Mouse (Mus musculus): ENCODE data around the gene Gper1. TPM values are rescaled to one million over a fixed set of nuclear protein-coding genes. Genes with fewer than 3 reads are reported as not detected.
A peak's percentile ranks its signal among the peaks of the same experiment; 100 is the strongest.
"Not testable (repeated sequence)": the region's sequence is repeated elsewhere in the genome, so short reads cannot be mapped to it uniquely, and the experiment has no call there.

Gper1 gene
- total and polyA plus RNA-seq, 2 experiments from 2014 or later, result 6.8 to 9.1 TPM

GRCm38 (mm10) chr5:139386047-139386446 is 36.9 kb upstream of the Gper1 start:
- TF ChIP-seq CTCF (IDR thresholded peaks at IDR 0.05; ENCODE audit: low read depth), result no peak
- H3K9ac ChIP-seq, result no peak overlapping the region
- 94% methylated on average over 5 of the region's 5 CpGs for WGBS
- 0 out of 2 replicates have a peak, but pooled peaks cover 4% of the 10 kb centered on the region for H3K4me1 ChIP-seq (ENCODE audit: insufficient read depth)
- no peaks in the 10 kb centered on the region for H3K36me3 ChIP-seq (ENCODE audit: insufficient read depth)
- H3K4me2 ChIP-seq (ENCODE audit: low read depth), result no peak overlapping the region
- H3K9me3 ChIP-seq (ENCODE audit: low read length), result no peaks in the 10 kb centered on the region
- no peak overlapping the region for H3K4me3 ChIP-seq (ENCODE audit: low read depth, low read length)
- ATAC-seq, result no peak
- no peaks in the 10 kb centered on the region for H3K27me3 ChIP-seq (ENCODE audit: insufficient read depth, low read length)
- no peak for DNase-seq
- no peak overlapping the region for H3K27ac ChIP-seq (ENCODE audit: low read depth, low read length)

DNA sequence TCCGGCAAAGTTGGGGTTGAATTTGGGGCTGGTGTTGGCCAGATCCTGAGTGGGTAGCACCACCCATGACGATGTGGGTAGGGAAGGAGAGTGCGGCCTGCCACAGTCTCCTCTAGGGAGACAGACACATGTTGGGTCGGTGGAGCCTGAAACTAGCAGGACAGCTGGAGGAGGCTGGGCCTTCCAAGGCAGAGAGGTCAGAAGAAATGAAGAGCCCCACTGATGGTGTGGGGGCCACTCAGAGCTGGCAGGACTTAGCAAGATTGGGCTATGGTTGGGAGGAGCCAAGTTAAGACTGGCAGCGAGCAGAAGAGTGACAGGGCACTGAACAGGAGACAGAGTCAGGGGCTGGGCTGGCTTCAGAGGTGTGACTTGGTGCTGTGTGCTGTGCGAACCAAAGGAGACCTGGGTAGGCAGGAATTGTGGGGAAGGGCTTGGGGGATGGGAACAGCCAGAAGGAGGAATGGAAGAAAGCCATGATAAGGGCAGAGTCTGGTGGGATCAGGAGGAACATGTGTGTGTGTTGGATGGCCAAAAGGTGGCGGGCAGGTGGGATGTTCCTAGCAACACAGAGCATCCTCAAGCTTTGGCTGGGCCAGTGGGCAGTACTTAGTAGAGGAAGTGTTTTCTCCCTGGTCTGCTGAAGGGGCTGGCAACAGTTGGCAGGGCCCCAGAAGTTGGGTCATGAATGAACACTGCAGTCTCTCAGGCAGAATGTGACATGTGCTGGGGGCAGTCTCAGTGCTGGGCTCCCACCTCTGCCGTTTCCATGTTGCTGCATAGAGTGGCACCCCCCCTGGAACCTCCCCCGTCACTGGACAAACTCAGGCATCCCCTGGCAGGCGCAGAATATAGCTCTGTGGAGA is 35.4 kb upstream of the Gper1 start:
- 77% methylated on average over 10 of the region's 10 CpGs for WGBS

DNA sequence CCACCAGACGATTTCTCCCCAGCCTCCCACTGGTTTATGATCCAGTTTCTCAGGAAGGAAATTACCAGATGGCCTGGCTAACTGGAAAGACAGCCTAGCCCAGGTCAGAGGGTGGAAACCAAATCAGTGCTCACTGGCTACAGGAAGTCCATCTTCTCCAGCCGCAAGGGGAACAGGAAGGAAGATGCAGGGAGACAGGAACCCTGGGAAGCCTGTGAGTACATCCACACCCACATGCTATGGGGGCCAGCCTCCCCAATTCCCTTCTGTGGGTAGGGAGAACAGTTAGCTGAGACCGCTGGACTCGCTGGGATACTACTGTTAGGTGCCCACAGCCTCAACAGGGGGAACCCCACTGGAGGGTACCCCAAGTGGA is 34.8 kb upstream of the Gper1 start:
- Histone ChIP-seq H3K36me3 (ENCODE audit: insufficient read depth) (no peaks in the 10 kb centered on the region), H3K27ac (ENCODE audit: low read depth, low read length) (0 out of 2 replicates have a peak overlapping the region, but pooled peaks have one; percentile 66), H3K4me1 (ENCODE audit: insufficient read depth) (0 out of 2 replicates have a peak, but pooled peaks cover 4% of the 10 kb centered on the region), H3K4me3 (ENCODE audit: low read depth, low read length) (no peak overlapping the region), H3K9ac (no peak overlapping the region), H3K9me3 (ENCODE audit: low read length) (no peaks in the 10 kb centered on the region), H3K4me2 (ENCODE audit: low read depth) (no peak overlapping the region), H3K27me3 (ENCODE audit: insufficient read depth, low read length) (no peaks in the 10 kb centered on the region)
- 70% methylated on average over 4 of the region's 4 CpGs for WGBS
- ATAC-seq, result no peak
- no peak for TF ChIP-seq CTCF (IDR thresholded peaks at IDR 0.05; ENCODE audit: low read depth)
- DNase-seq, result no peak

More for the DNA sequence above, 35.4 kb upstream of the Gper1 start:
- peak; percentile 35 for ATAC-seq
- 0 out of 2 replicates have a peak, but pooled peaks cover 4% of the 10 kb centered on the region for H3K4me1 ChIP-seq (ENCODE audit: insufficient read depth)
- no peak for TF ChIP-seq CTCF (IDR thresholded peaks at IDR 0.05; ENCODE audit: low read depth)
- H3K4me2 ChIP-seq (ENCODE audit: low read depth), result no peak overlapping the region
- no peak overlapping the region for H3K9ac ChIP-seq
- DNase-seq, result peak; percentile 32
- H3K27me3 ChIP-seq (ENCODE audit: insufficient read depth, low read length), result no peaks in the 10 kb centered on the region
- no peaks in the 10 kb centered on the region for H3K9me3 ChIP-seq (ENCODE audit: low read length)
- no peak overlapping the region for H3K27ac ChIP-seq (ENCODE audit: low read depth, low read length)
- no peaks in the 10 kb centered on the region for H3K36me3 ChIP-seq (ENCODE audit: insufficient read depth)
- H3K4me3 ChIP-seq (ENCODE audit: low read depth, low read length), result no peak overlapping the region

DNA sequence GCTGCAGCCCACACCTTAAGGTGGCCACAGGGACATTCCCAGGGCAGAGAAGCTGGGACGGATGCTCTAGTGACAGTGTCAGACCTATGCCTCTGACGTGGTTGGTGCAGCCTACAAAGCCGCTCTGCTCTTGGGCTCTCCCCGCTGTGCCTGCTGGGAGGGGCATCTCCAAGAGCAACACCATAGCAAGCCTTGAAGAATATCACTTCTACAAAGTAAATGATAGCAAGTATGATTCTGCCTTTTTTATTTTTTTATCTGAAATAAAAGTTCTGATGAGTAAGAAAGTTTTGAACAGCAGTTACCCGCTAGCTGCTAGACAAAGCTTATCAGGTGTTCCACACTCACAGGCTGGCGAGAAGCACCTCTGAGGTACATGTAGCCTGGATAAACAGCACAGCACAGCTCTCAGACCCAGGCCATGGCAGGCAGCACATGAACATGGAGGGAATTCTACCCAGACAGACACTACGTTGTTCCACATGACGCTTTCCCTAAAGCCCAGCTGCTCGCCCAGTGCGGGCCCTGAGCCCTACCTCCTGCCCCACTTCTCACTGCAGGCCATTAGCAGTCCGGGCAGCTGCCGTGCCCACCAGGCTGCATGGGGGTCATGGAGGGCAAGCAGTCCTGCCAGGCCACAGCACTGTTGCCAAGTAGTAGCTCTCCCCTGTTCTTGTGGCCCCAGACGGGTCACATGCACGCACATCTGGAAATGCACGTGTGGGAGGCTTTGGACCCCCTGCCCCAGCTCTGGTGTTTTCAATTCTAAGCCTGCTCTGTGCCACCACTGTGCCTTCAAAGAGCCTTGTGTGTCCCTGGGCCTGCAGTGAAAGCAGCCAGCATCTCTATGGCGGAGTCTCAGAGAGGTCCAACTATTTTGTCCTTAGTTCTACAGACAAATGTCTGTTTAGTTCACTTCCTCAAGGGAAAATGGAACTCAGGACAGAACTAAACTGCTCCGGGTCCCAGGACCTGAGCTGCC is 34.0 kb upstream of the Gper1 start:
- no peaks in the 10 kb centered on the region for H3K9me3 ChIP-seq (ENCODE audit: low read length)
- H3K27ac ChIP-seq (ENCODE audit: low read depth, low read length), result peak overlapping the region; percentile 66
- no peak for TF ChIP-seq CTCF (IDR thresholded peaks at IDR 0.05; ENCODE audit: low read depth)
- no peak overlapping the region for H3K9ac ChIP-seq
- no peak overlapping the region for H3K4me3 ChIP-seq (ENCODE audit: low read depth, low read length)
- no peaks in the 10 kb centered on the region for H3K27me3 ChIP-seq (ENCODE audit: insufficient read depth, low read length)
- H3K36me3 ChIP-seq (ENCODE audit: insufficient read depth), result no peaks in the 10 kb centered on the region
- WGBS, result 69% methylated on average over 17 of the region's 17 CpGs
- DNase-seq (peak; percentile 47), ATAC-seq (peak; percentile 79)
- H3K4me1 ChIP-seq (ENCODE audit: insufficient read depth), result 0 out of 2 replicates have a peak, but pooled peaks cover 4% of the 10 kb centered on the region
- no peak overlapping the region for H3K4me2 ChIP-seq (ENCODE audit: low read depth)

DNA sequence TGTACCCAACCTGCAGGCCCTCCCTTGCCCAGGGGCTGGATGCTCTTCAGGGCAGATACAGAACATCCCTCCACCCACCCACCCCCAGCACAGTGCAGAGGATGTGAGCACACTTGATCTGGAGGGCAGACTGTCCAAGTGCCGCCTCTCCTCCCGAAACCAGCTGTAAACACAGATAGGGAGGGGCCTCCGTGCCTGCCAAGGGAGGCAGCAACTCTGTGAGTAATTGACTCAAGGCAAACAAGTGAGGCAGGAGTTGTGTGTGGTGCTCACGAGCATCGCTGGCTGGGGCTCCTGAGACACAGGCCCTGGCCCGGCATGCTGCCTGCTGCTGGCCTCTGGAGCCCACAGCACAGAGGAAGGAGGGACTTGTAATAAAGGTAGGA is 33.3 kb upstream of the Gper1 start:
- Histone ChIP-seq H3K36me3 (ENCODE audit: insufficient read depth) (no peaks in the 10 kb centered on the region), H3K9me3 (ENCODE audit: low read length) (no peaks in the 10 kb centered on the region), H3K27ac (ENCODE audit: low read depth, low read length) (peak overlapping the region; percentile 66), H3K4me3 (ENCODE audit: low read depth, low read length) (no peak overlapping the region), H3K9ac (no peak overlapping the region), H3K4me2 (ENCODE audit: low read depth) (no peak overlapping the region), H3K4me1 (ENCODE audit: insufficient read depth) (0 out of 2 replicates have a peak, but pooled peaks cover 4% of the 10 kb centered on the region), H3K27me3 (ENCODE audit: insufficient read depth, low read length) (no peaks in the 10 kb centered on the region)
- DNase-seq (peak; percentile 35), ATAC-seq (peak; percentile 72)
- TF ChIP-seq CTCF (IDR thresholded peaks at IDR 0.05; ENCODE audit: low read depth), result no peak
- 33% methylated on average over 6 of the region's 6 CpGs for WGBS

- ATAC-seq; H3K9me3 ChIP-seq (ENCODE audit: low read length); H3K4me2 ChIP-seq (ENCODE audit: low read depth); H3K36me3 ChIP-seq (ENCODE audit: insufficient read depth); H3K9ac ChIP-seq; H3K4me1 ChIP-seq (ENCODE audit: insufficient read depth); DNase-seq; H3K4me3 ChIP-seq (ENCODE audit: low read depth, low read length); H3K27ac ChIP-seq (ENCODE audit: low read depth, low read length); H3K27me3 ChIP-seq (ENCODE audit: insufficient read depth, low read length): not testable (repeated sequence)
- 85% methylated on average over 5 of the region's 5 CpGs for WGBS
Observed at GRCm38 (mm10) chr5:139390324-139391119, 32.4 kb upstream of the Gper1 start.

Data from forebrain, postnatal 0 days (tissue).